Mouse (Mus musculus) MEL (cell line): ENCODE data around the gene Magea1. TPM values are rescaled to one million over a fixed set of nuclear protein-coding genes. Genes with fewer than 3 reads are reported as not detected.

Experiments used
- polyA plus RNA-seq, 2 experiments: library from polyadenylated mRNA; stranded (reverse) in 1 of 2; unstranded in 1 of 2; fragments of >175 nt in 1 of 2; fragments of >200 nt in 1 of 2; gene quantifications; 2 replicates each; pipeline versions ENCODE4 v1.2.1 to v1.2.4; 2012; ENCODE audit warnings: low replicate concordance in 2 of 2, low read depth in 1 of 2; ENCODE audit not compliant: insufficient read length in 2 of 2, insufficient read depth in 1 of 2, missing spikeins in 1 of 2
- total RNA-seq: library from RNA; depleted of rRNA; stranded (reverse); fragments of 300-350 nt; gene quantifications from 2 replicates; pipeline ENCODE4 v1.2.3, GENCODE M21; 2012; rRNA removed

Gene Magea1
- total and polyA plus RNA-seq, 3 experiments, result not detected

Other genes with a start within 250 kb of the Magea1 start
- not detected in 2 replicates for gene Cldn34b1, start 199.5 kb downstream of the Magea1 start, total RNA-seq
- gene Cldn34b1, start 199.5 kb downstream of the Magea1 start, polyA plus RNA-seq, result not detected
- not detected in 2 replicates for gene Magea6, start 153.8 kb downstream of the Magea1 start, total RNA-seq
- not detected for gene Magea6, start 153.8 kb downstream of the Magea1 start, polyA plus RNA-seq
- gene Magea3, start 140.3 kb downstream of the Magea1 start, total RNA-seq, result not detected in 2 replicates
- gene Magea3, start 140.3 kb downstream of the Magea1 start, polyA plus RNA-seq, result not detected
- gene Magea8, start 93.9 kb downstream of the Magea1 start, total RNA-seq, result not detected in 2 replicates
- gene Magea8, start 93.9 kb downstream of the Magea1 start, polyA plus RNA-seq, result not detected
- gene Magea5, start 26.6 kb downstream of the Magea1 start, total RNA-seq, result not detected in 2 replicates
- gene Magea5, start 26.6 kb downstream of the Magea1 start, polyA plus RNA-seq, result not detected
- gene Magea2, start 3.9 kb upstream of the Magea1 start, total RNA-seq, result not detected in 2 replicates
- not detected for gene Magea2, start 3.9 kb upstream of the Magea1 start, polyA plus RNA-seq
- not detected in 2 replicates for gene Cldn34b2, start 38.6 kb upstream of the Magea1 start, total RNA-seq
- not detected for gene Cldn34b2, start 38.6 kb upstream of the Magea1 start, polyA plus RNA-seq
- 70.8 and 74.3 TPM in 2 replicates for gene Sat1, start 126.7 kb upstream of the Magea1 start, total RNA-seq
- gene Sat1, start 126.7 kb upstream of the Magea1 start, polyA plus RNA-seq, result 100 to 1,000 TPM in 1 of 2 experiments, 10 to 100 TPM in 1; 73.7 to 167 TPM
- 56.3 and 61.2 TPM in 2 replicates for gene Acot9, start 172.7 kb upstream of the Magea1 start, total RNA-seq
- gene Acot9, start 172.7 kb upstream of the Magea1 start, polyA plus RNA-seq, result 10 to 100 TPM in 1 of 2 experiments, not detected in 1; 52.6 TPM